Mouse (Mus musculus): Measurements from ENCODE around the gene Rnf11. TPM values are rescaled to one million over a fixed set of nuclear protein-coding genes. Genes with fewer than 3 reads are reported as not detected.

The Rnf11 gene
- 100 to 1,000 TPM; 187 to 242 TPM for total RNA-seq (2021)
- long read RNA-seq, experiment 1, full-length matches to known transcripts: 242 of 245 reads
- long read RNA-seq, experiment 1, partial matches to known transcripts: 0 of 245 reads
- long read RNA-seq, experiment 1, other reads (novel, unspliced or antisense): 3 of 245 reads
- long read RNA-seq, experiment 2, full-length matches to known transcripts: 875 of 920 reads
- long read RNA-seq, experiment 2, partial matches to known transcripts: 2 of 920 reads
- long read RNA-seq, experiment 2, other reads (novel, unspliced or antisense): 43 of 920 reads

DNA sequence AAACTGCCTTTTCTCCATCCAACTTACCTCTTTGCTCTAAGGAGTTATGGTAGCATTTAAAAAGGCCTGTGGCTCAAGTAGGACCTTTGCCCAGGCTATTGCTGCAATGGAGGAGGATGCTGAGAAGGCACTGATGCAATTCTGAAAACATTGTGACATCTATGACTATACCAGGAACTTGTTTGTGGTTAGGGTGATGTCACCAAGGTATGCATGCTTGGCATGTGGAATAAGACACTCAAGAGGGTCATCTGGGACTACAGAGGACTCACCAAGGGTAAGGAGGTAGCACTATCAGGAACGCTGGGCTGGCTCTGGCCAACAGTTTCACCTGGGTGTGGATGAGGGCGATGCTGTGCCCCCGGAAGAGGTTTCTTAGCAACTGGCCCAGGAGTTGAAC is at the start of gene Rnf11:
Rnf11 (minus strand) TSS at position 108 of the 400 bp plus-strand sequence.
- no peak for DNase-seq (ENCODE audit: low spot score in 2 of 2)

GRCm38 (mm10) chr4:109531111-109531510 is 46.6 kb upstream of the Rnf11 start, which contains the start of gene 4930522H14Rik:
4930522H14Rik (minus strand) TSS chr4:109531297.
- no peak for DNase-seq (ENCODE audit: low spot score in 2 of 2)

DNA sequence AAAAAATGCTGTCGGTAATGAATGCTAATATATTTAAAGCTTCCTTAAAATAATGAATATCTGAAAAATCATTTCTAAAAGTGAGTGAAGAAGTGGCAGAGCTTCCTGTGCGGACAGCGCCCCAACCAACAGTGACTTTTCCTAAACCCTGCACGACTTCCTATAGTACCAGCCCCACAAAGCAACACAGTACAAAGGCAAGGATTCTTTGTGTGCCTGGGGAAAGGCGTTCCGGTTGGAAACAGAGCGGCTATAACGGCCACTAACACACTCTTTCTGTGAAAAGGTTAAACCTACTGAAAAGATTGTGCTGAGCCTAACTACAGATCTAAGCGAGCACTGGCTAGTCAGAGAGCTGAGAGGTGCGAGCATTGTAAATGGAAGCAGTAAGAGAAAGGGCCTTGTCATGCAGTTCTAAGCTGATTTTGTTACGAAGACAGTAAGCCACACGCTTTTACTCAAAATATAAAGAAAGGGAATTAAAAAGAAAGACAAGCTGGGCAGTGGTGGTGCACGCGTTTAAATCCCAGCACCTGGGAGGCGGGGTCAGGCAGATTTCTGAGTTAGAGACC is 45.8 kb upstream of the Rnf11 start:
- no peak for DNase-seq (ENCODE audit: low spot score in 2 of 2)

DNA sequence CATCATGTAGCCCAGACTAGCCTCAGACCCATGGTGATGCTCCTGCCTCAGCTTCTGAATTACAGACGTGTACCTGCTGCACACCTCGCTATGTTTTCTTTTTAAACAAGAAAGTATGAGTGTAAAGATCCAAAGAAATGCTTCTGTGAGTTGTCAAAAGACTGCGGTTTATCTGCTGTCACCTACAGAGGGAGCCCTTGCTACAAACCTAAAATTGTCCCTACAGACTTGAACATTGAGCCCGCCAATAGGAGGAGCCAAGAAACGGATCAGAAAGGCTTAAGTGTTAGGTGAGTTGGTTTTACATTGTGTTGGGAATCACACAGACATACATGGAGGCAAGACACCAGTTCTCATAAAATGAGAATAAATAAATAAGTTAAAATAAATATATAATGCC is 20.4 kb upstream of the Rnf11 start:
- no peak for DNase-seq (ENCODE audit: low spot score in 2 of 2)

DNA sequence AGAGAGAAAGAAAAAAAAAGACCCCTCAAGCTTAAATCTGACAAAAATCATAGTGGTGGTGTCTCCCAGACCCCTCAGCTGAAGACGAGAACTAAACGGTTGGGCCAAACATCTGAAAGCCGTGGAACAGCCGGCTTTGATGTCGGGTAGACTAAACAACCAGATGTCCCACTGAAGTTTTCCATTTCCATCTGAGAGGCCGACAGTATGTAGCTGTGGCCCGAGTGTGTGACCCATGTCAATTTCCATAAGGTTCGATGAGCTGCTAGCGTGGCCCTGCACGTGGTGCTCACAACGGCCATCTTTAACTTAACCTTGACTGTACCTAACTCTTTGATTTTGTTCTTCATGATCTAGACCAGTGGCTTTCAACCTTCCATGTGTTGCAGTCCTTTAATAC is 13.9 kb upstream of the Rnf11 start:
- no peak for DNase-seq (ENCODE audit: low spot score in 2 of 2)

DNA sequence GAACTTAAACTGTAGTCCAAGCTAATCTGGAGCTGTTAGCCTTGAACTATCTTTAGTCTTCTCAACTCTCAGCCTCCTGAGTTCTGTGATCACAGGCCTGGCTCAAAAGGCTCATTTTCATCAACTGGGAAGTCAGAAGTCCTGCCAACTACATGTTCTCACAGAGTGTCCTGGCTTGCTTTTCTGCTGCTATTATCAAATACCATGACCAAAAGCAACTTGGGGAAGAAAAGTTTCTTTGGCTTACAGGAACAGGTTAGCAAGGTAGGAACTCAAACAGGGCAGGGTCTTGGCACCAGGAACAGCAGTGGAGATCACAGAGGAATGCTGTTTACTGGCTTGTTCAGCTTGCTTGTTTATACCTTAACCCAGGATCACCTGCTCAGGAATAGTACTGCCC is 9.1 kb upstream of the Rnf11 start:
- no peak for DNase-seq (ENCODE audit: low spot score in 2 of 2)

- no peak for DNase-seq (ENCODE audit: low spot score in 2 of 2)
Measured at GRCm38 (mm10) chr4:109488812-109489211, 4.3 kb upstream of the Rnf11 start.

DNA sequence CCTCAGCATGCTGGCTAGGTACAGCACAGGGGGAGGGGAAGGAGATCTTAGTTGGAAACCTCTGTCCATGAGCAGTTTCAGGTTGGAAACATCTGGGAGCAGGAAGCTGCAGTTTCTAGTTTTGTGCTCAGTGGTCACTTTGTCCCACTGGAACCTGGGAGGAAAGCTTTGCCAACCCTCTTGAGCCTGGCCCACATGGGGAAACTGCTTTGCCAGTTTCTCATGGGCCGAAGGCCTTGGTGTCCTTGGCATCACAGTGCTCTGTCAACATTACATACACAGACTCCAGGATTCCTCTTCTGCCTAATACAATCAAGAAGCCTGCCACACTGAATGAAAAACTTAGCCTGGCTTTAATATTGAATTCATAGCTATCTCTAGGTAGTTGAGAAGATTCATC is 1.8 kb downstream of the Rnf11 start:
- DNase-seq (ENCODE audit: low spot score in 2 of 2): no peak

DNA sequence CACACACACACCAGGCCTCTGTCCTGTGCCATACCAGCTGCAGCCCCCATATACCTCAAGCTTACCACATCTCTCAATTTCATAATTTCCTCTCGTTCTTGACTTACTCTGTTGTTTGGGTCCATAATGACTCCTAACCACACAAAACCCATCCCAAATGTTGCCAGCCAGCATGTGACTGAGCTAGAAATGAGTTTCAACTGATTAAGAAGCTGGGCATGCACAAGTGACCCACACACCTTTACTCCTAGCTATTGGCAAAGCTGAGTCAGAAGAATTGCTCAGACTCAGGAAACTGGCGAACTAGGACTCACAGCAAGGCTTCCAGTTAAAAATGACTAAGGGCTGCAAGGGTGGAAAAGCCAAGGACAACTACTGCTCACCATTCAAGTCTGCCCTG is 3.1 kb downstream of the Rnf11 start:
- no peak for DNase-seq (ENCODE audit: low spot score in 2 of 2)

DNA sequence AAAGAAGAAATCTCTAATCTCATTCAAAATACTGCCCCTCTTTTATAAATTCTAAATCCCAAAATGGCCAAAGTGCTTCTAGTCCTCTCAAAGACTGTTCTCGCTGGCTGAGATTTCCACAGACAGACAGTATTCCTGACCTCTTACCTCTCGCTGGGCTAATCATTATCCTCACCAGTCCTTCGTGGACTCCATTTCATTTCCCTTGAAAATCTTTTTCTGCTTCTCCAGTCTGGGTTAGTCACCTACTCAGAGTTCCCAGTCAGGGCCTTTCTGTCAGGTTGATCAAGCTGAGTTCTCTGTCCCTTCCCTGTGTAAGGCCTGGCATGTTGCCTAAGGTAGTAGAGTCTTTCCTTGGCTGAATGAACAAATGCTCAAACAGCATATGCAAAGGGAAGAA is 7.1 kb downstream of the Rnf11 start:
- no peak for DNase-seq (ENCODE audit: low spot score in 2 of 2)

GRCm38 (mm10) chr4:109476554-109477014 is 7.9 kb downstream of the Rnf11 start:
- peak; percentile 92 to 94 for DNase-seq (ENCODE audit: low spot score in 2 of 2)

- peak; percentile 52 to 65 for DNase-seq (ENCODE audit: low spot score in 2 of 2)
Measured at GRCm38 (mm10) chr4:109475577-109476553, 8.7 kb downstream of the Rnf11 start.

DNA sequence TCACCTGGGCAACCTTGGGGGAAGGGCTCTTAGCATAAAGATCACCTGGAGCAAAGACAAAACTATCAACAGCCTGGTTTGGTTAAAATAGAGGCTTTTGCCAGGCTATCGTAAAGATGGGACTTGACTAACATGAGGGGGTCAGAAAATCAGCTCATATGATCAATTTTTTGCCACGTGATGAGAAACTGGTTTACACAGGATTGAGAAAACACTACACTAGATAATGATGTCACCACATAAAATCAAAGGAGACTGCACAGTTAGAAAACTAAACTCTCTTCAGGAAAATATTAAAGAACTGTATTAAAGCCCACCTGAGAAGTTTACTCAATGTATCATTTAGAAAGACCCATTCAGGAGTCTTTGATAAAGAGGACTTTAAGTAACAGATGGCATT is 9.4 kb downstream of the Rnf11 start:
- DNase-seq (ENCODE audit: low spot score in 2 of 2): no peak

- no peak for DNase-seq (ENCODE audit: low spot score in 2 of 2)
Measured at GRCm38 (mm10) chr4:109472566-109472965, 12.0 kb downstream of the Rnf11 start.

- DNase-seq (ENCODE audit: low spot score in 2 of 2): no peak
Measured at GRCm38 (mm10) chr4:109471606-109472005, 12.9 kb downstream of the Rnf11 start.

GRCm38 (mm10) chr4:109467687-109468086 is 16.8 kb downstream of the Rnf11 start:
- DNase-seq (ENCODE audit: low spot score in 2 of 2): no peak

DNA sequence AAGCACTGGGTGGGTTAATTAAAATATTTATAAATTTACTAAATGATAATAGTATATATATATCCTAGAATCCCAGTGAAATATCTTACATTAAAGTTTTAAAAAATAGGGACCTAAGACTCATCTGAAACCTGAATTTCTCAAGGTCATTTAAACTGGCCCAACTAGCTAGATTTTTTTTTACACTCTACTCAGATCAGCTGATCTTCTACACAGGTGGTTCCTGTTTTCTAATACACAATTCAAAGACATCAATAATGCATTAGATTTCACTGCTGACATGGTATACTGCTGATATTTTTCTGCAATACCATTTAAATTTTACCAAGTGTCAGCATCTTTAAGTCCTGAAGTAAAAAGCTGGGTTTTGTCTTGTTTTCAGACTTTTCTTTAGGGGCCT is 20.6 kb downstream of the Rnf11 start:
- no peak for DNase-seq (ENCODE audit: low spot score in 2 of 2)

- no peak for DNase-seq (ENCODE audit: low spot score in 2 of 2)
Measured at GRCm38 (mm10) chr4:109460421-109461179, 23.9 kb downstream of the Rnf11 start.

- DNase-seq (ENCODE audit: low spot score in 2 of 2): no peak
Measured at GRCm38 (mm10) chr4:109456821-109457220, 27.7 kb downstream of the Rnf11 start.

DNA sequence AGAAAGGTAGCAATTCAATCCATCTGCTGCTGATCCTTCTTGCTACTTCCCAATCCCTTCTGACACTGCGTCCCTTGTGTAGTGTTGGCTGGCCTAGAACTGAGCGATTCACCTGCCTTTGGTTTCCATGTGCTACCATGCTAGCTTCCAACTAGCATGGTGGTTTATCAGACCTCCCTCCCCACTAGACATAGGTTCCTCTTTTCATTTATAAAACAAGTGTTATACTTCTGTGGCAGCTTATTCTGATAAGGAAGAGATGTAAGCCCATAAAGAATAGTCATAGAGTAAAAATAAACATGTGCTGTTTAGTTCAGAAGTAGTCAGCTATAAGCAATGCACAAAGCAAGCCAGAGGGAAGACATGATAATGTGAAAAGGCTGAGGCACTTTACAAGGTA is 36.0 kb downstream of the Rnf11 start:
- no peak for DNase-seq (ENCODE audit: low spot score in 2 of 2)

DNA sequence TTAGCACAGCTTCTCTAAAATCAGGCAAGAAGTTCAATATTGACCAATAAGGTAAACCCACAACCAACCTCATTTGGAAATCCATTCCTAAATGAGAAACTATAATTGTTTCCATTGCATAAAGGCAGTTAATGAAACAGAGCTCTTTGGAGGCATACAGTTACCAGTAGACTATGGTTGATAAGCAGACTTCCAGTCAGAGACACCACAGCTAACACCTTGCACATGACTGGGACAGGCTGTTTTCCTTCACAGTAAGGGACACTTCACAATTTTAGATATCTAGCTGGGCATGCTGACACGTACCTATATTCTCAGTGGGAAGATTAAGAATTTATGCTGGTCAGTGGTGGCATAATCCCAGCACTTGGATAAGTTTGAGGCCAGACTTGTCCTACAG is 38.6 kb downstream of the Rnf11 start:
- DNase-seq (ENCODE audit: low spot score in 2 of 2): no peak

Data from adrenal gland, adult 18-20 months (tissue).